Mouse (Mus musculus) MEL (cell line): ENCODE measurements around the gene B230217C12Rik. TPM values are rescaled to one million over a fixed set of nuclear protein-coding genes. Genes with fewer than 3 reads are reported as not detected.

ENCODE experiments used
- DNase-seq: peaks from one replicate; pipeline ENCODE4 v3.0.0; 2011; ENCODE audit warnings: low read depth, low spot score
- H3K27ac ChIP-seq: 2 replicates; pipeline ENCODE4 v1.5.1; 2012; ENCODE audit warnings: low read depth, mild to moderate bottlenecking, control low read depth, low read length, moderate library complexity; ENCODE audit not compliant: control insufficient read depth
- H3K27me3 ChIP-seq, 2 experiments: fragments of 150-350 bp in 1 of 2; sonication (generic) in 1 of 2; 2 replicates each; pipeline ENCODE4 v1.6.1; 2012; ENCODE audit warnings: low read length in 2 of 2, mild to moderate bottlenecking in 2 of 2, improper control_type of control experiment in 1 of 2, moderate library complexity in 1 of 2; ENCODE audit not compliant: insufficient read depth in 2 of 2, control insufficient read depth in 1 of 2
- H3K36me3 ChIP-seq, 2 experiments: 2 replicates each; pipeline ENCODE4 v1.6.1; 2012 to 2014; ENCODE audit warnings: low read length in 2 of 2, improper control_type of control experiment in 1 of 2, inconsistent platforms in 1 of 2, mild to moderate bottlenecking in 1 of 2; ENCODE audit not compliant: insufficient read depth in 2 of 2, control insufficient read depth in 1 of 2
- H3K4me1 ChIP-seq, 2 experiments: fragments of 150-350 bp in 1 of 2; sonication (generic) in 1 of 2; 2 replicates each; pipeline ENCODE4 v1.6.1; 2012; ENCODE audit warnings: low read length in 2 of 2, improper control_type of control experiment in 1 of 2, mild to moderate bottlenecking in 1 of 2; ENCODE audit not compliant: insufficient read depth in 2 of 2, control insufficient read depth in 1 of 2
- H3K4me3 ChIP-seq, 2 experiments: fragments of 150-350 bp in 1 of 2; sonication (generic) in 1 of 2; 2 replicates each; pipeline ENCODE4 v1.5.1; 2012; ENCODE audit warnings: low read depth in 2 of 2, low read length in 2 of 2, mild to moderate bottlenecking in 2 of 2, moderate library complexity in 2 of 2, control low read depth in 1 of 2, improper control_type of control experiment in 1 of 2; ENCODE audit not compliant: control insufficient read depth in 1 of 2, insufficient read depth in 1 of 2
- H3K79me2 ChIP-seq: 2 replicates; pipeline ENCODE4 v1.6.1; 2012; ENCODE audit warnings: mild to moderate bottlenecking, low read length, moderate library complexity; ENCODE audit not compliant: control insufficient read depth, poor library complexity, insufficient read depth
- H3K9ac ChIP-seq: 2 replicates; pipeline ENCODE4 v1.6.1; 2012; ENCODE audit warnings: low read depth, mild to moderate bottlenecking, control low read depth, low read length, moderate library complexity; ENCODE audit not compliant: control insufficient read depth, poor library complexity, severe bottlenecking
- H3K9me3 ChIP-seq: fragments of 150-350 bp; sonication (generic); replicated peaks from 2 replicates; pipeline ENCODE4 v1.6.1; 2012; ENCODE audit warnings: mild to moderate bottlenecking, low read length, improper control_type of control experiment, moderate library complexity; ENCODE audit not compliant: insufficient read depth
- BHLHE40 ChIP-seq: IDR thresholded peaks from 2 replicates; pipeline ENCODE4 v1.6.1; 2012; ENCODE audit warnings: low read depth, mild to moderate bottlenecking, inconsistent platforms, low read length, improper control_type of control experiment, borderline replicate concordance
- CHD1 ChIP-seq: IDR thresholded peaks from 2 replicates; pipeline ENCODE4 v1.6.1; 2012; ENCODE audit warnings: low read depth, mild to moderate bottlenecking, inconsistent platforms, low read length, improper control_type of control experiment
- CHD2 ChIP-seq: IDR thresholded peaks from 2 replicates; pipeline ENCODE4 v1.6.1; 2011; ENCODE audit warnings: low read length, improper control_type of control experiment
- E2F4 ChIP-seq: IDR thresholded peaks from 2 replicates; pipeline ENCODE4 v1.6.1; 2011; ENCODE audit warnings: low read depth, low read length, improper control_type of control experiment, borderline replicate concordance
- ELF1 ChIP-seq: IDR thresholded peaks from 2 replicates; pipeline ENCODE4 v1.6.1; 2014; ENCODE audit warnings: low read depth, mild to moderate bottlenecking, inconsistent platforms, low read length, improper control_type of control experiment, moderate library complexity
- EP300 ChIP-seq, 2 experiments: IDR thresholded peaks; 2 replicates each; pipeline ENCODE4 v1.6.1; 2011; ENCODE audit warnings: improper control_type of control experiment in 2 of 2, low read length in 2 of 2, low read depth in 1 of 2, mild to moderate bottlenecking in 1 of 2
- ETS1 ChIP-seq: IDR thresholded peaks from 2 replicates; pipeline ENCODE4 v1.6.1; 2012; ENCODE audit warnings: low read depth, mild to moderate bottlenecking, inconsistent platforms, low read length, improper control_type of control experiment, moderate library complexity
- GABPA ChIP-seq: IDR thresholded peaks from 2 replicates; pipeline ENCODE4 v1.6.1; 2012; ENCODE audit warnings: low read depth, mild to moderate bottlenecking, inconsistent platforms, low read length, improper control_type of control experiment, moderate library complexity
- GATA1 ChIP-seq: IDR thresholded peaks from 2 replicates; pipeline ENCODE4 v1.6.1; 2011; ENCODE audit warnings: low read depth, low read length, improper control_type of control experiment
- JUND ChIP-seq: IDR thresholded peaks from 2 replicates; pipeline ENCODE4 v1.6.1; 2011; ENCODE audit warnings: low read depth, mild to moderate bottlenecking, improper control_type of control experiment, low read length
- KAT2A ChIP-seq: conservative IDR thresholded peaks from 2 replicates; pipeline ENCODE4 v1.6.1; 2012; ENCODE audit warnings: low read depth, low read length, improper control_type of control experiment, inconsistent platforms
- MAFK ChIP-seq: IDR thresholded peaks from 2 replicates; pipeline ENCODE4 v1.6.1; 2011; ENCODE audit warnings: low read depth, mild to moderate bottlenecking, low read length, improper control_type of control experiment, borderline replicate concordance
- MAX ChIP-seq: IDR thresholded peaks from 2 replicates; pipeline ENCODE4 v1.6.1; 2011; ENCODE audit warnings: low read length, improper control_type of control experiment
- MAZ ChIP-seq: IDR thresholded peaks from 2 replicates; pipeline ENCODE4 v1.6.1; 2012; ENCODE audit warnings: low read depth, mild to moderate bottlenecking, inconsistent platforms, low read length, improper control_type of control experiment
- MEF2A ChIP-seq: IDR thresholded peaks from 2 replicates; pipeline ENCODE4 v1.6.1; 2014; ENCODE audit warnings: low read depth, mild to moderate bottlenecking, inconsistent platforms, low read length, improper control_type of control experiment; ENCODE audit not compliant: poor library complexity, insufficient replicate concordance, severe bottlenecking; ENCODE audit errors: extremely low read depth
- POLR2A ChIP-seq, 2 experiments: IDR thresholded peaks; 2 replicates each; pipeline ENCODE4 v1.6.1; 2011 to 2012; ENCODE audit warnings: low read length in 2 of 2, mild to moderate bottlenecking in 2 of 2, control low read depth in 1 of 2, improper control_type of control experiment in 1 of 2, low read depth in 1 of 2, moderate library complexity in 1 of 2; ENCODE audit not compliant: control insufficient read depth in 1 of 2, insufficient read depth in 1 of 2, poor library complexity in 1 of 2
- POLR2AphosphoS2 ChIP-seq: IDR thresholded peaks from 2 replicates; pipeline ENCODE4 v1.6.1; 2011; ENCODE audit warnings: low read length, improper control_type of control experiment
- SIN3A ChIP-seq: IDR thresholded peaks from 2 replicates; pipeline ENCODE4 v1.6.1; 2012; ENCODE audit warnings: low read length, improper control_type of control experiment, inconsistent platforms
- SMC3 ChIP-seq: IDR thresholded peaks from 2 replicates; pipeline ENCODE4 v1.6.1; 2011; ENCODE audit warnings: low read depth, low read length, improper control_type of control experiment
- TCF12 ChIP-seq: IDR thresholded peaks from 2 replicates; pipeline ENCODE4 v1.6.1; 2014; ENCODE audit warnings: low read depth, mild to moderate bottlenecking, inconsistent platforms, low read length, improper control_type of control experiment, moderate library complexity
- UBTF ChIP-seq: IDR thresholded peaks from 2 replicates; pipeline ENCODE4 v1.6.1; 2012; ENCODE audit warnings: low read depth, mild to moderate bottlenecking, inconsistent platforms, low read length, improper control_type of control experiment, moderate library complexity, borderline replicate concordance; ENCODE audit not compliant: insufficient read depth
- USF1 ChIP-seq: IDR thresholded peaks from 2 replicates; pipeline ENCODE4 v1.6.1; 2014; ENCODE audit warnings: low read depth, mild to moderate bottlenecking, inconsistent platforms, low read length, improper control_type of control experiment, moderate library complexity
- ZKSCAN1 ChIP-seq: IDR thresholded peaks from 2 replicates; pipeline ENCODE4 v1.6.1; 2012; ENCODE audit warnings: low read depth, mild to moderate bottlenecking, inconsistent platforms, low read length, improper control_type of control experiment, moderate library complexity
- ZMIZ1 ChIP-seq: IDR thresholded peaks from 2 replicates; pipeline ENCODE4 v1.6.1; 2012; ENCODE audit warnings: low read depth, mild to moderate bottlenecking, inconsistent platforms, low read length, improper control_type of control experiment, moderate library complexity
- polyA plus RNA-seq, 2 experiments: library from polyadenylated mRNA; stranded (reverse) in 1 of 2; unstranded in 1 of 2; fragments of >175 nt in 1 of 2; fragments of >200 nt in 1 of 2; gene quantifications; 2 replicates each; pipeline versions ENCODE4 v1.2.1 to v1.2.4; 2012; ENCODE audit warnings: low replicate concordance in 2 of 2, low read depth in 1 of 2; ENCODE audit not compliant: insufficient read length in 2 of 2, insufficient read depth in 1 of 2, missing spikeins in 1 of 2
- total RNA-seq: library from RNA; depleted of rRNA; stranded (reverse); fragments of 300-350 nt; gene quantifications from 2 replicates; pipeline ENCODE4 v1.2.3, GENCODE M21; 2012

The B230217C12Rik gene
- total and polyA plus RNA-seq, 3 experiments: 0.81 TPM; not detected in 2

DNA sequence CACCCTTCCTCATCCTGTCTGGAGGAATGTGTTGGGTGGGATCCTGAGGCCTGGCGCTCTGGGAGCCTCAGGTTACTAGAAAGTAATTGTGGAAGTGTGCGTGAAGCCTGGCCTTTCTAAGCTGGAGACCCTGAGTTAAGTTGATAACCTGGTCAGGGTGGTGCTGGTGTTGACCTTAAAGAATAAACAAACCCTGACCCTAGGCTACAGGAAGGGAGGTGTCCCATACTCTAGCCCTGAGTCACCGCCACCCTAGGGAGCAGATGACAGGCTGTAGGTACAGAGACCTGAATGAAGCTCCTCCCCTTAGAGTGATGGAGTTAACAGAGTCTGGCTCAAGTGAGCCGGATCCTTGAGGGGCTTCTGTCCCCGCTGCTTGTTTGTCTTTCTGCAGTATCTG lies 36.7 kb upstream of the B230217C12Rik start:
- H3K79me2 ChIP-seq: peaks cover 13% of the 10 kb centered on the region; the same call in 1 of the 2 replicates
- no peak for DNase-seq
- peaks cover 2 to 18% of the 10 kb centered on the region in 2 experiments; a peak in 3 of 4 replicates for H3K4me1 ChIP-seq
- H3K9me3 ChIP-seq: no peaks in the 10 kb centered on the region
- peaks cover 0 to 12% of the 10 kb centered on the region in 2 experiments; a peak in 2 of 4 replicates for H3K36me3 ChIP-seq
- H3K27me3 ChIP-seq: no peaks in the 10 kb centered on the region
- no peak overlapping the region for H3K9ac ChIP-seq
- H3K27ac ChIP-seq: no peak overlapping the region
- no peak for TF ChIP-seq MAZ
- no peak for TF ChIP-seq TCF12
- TF ChIP-seq SIN3A: no peak
- no peak for TF ChIP-seq E2F4
- no peak for TF ChIP-seq ZMIZ1
- no peak for TF ChIP-seq KAT2A
- TF ChIP-seq CHD1: no peak
- TF ChIP-seq USF1: no peak
- TF ChIP-seq GATA1: no peak
- TF ChIP-seq ETS1: no peak
- TF ChIP-seq JUND: no peak
- no peak for TF ChIP-seq MEF2A
- no peak for TF ChIP-seq MAFK
- TF ChIP-seq SMC3: no peak
- no peak for TF ChIP-seq ZKSCAN1
- TF ChIP-seq MAX: no peak
- TF ChIP-seq POLR2AphosphoS2: no peak
- TF ChIP-seq GABPA: no peak
- no peak for TF ChIP-seq ELF1
- H3K4me3 ChIP-seq: no peak overlapping the region

DNA sequence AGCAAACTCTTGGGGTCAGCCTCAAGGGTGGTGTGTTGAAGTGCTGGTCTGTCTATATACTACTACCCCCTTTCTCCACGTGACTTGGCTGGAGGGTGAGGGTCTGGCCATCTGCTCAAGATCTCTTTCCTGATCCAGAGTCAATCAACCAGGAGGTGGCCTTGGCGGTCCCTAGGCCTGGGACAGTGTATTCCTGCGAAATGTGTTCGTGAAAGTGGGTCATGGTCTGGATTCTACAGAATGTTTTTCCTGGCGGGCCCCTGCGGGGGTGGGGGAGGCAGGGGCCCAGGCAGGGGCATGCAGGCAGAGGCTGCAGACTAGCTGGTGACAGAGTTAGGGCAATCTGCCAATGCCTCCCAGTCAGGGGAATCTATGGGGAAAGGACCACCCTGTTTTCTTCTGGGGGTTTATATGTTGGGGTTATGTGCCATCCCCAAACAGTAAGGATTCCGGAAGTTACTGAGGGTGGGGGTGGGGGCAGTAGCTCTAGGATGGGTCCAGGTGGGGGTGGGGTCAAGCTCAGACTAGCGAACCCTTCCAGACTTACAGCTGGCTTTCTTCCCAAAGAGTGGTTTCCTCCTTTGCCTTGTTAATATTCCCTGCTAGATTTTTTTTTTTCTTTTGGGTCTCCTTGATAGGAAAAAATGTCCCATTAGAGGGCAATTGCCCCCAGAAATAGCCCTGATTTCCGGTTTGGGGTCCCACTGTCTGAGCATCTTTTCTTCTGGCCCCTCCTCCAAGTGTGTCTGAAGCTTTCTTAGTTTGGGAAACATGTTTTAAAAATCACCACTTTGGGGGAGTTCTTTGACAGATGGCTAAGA lies 35.5 kb upstream of the B230217C12Rik start:
- DNase-seq: no peak
- Histone ChIP-seq H3K79me2 (peaks cover 13% of the 10 kb centered on the region; the same call in 1 of the 2 replicates), H3K4me3 (no peak overlapping the region), H3K9me3 (no peaks in the 10 kb centered on the region), H3K27me3 (no peaks in the 10 kb centered on the region), H3K9ac (no peak overlapping the region), H3K4me1 (peaks cover 2 to 22% of the 10 kb centered on the region in 2 experiments), H3K27ac (no peak overlapping the region), H3K36me3 (peaks cover 0 to 12% of the 10 kb centered on the region in 2 experiments; a peak in 2 of 4 replicates)
- TF ChIP-seq ZKSCAN1: no peak
- TF ChIP-seq BHLHE40: no peak
- no peak for TF ChIP-seq UBTF
- no peak for TF ChIP-seq MAX
- no peak for TF ChIP-seq CHD2
- no peak for TF ChIP-seq JUND
- no peak for TF ChIP-seq USF1
- no peak for TF ChIP-seq EP300 (IDR thresholded peaks at IDR 0.05; ENCODE audit: low read depth in 1 of 2, low read length in 2 of 2)
- no peak for TF ChIP-seq POLR2A (IDR thresholded peaks at IDR 0.05; ENCODE audit: control insufficient read depth in 1 of 2, insufficient read depth in 1 of 2, low read depth in 1 of 2, low read length in 2 of 2, poor library complexity in 1 of 2)
